Mouse (Mus musculus) skeletal muscle tissue, adult 2 months (tissue): ENCODE results near the gene Dync2li1.

Experiments
- DNase-seq: peaks from one replicate; pipeline ENCODE4 v3.0.0-alpha.2; 2012; ENCODE audit warnings: low read depth, low spot score

The Dync2li1 gene

DNA sequence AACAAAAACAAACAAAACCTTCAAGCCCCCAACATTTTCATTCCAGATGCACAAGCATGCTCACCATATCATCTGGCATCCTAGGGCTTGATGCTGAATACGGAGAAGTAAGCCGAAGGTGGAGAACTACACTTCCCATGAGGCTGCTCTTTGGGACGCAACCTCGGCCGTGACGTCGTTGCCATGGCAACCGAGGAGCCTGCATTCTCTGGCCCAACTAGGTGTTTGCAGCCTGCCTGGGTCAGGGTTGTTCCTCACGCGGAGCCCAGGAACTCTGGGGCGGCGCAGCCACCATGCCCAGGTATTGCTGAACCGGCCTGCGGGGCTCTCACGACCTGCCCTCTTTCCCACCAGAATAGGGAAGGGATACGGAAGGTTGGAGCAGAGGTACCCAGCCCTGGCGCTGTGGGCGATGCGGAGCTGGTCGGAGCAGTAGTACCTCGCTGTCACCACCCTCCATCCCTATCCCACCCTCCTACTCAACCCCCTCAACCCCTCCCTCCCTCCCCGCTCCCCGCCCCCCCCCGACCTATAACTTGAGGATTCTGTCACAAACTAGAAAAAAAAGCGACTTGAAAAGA, at the start of gene Dync2li1:
Gene Dync2li1 (plus strand): TSS at position 221 of the 581 bp plus-strand sequence.
- DNase-seq = peak; percentile 93

- DNase-seq = no peak
Observed at GRCm38 (mm10) chr17:84576621-84577293, 49.5 kb upstream of the Dync2li1 start.

- no peak for DNase-seq
Observed at GRCm38 (mm10) chr17:84579249-84579648, 47.0 kb upstream of the Dync2li1 start.

DNA sequence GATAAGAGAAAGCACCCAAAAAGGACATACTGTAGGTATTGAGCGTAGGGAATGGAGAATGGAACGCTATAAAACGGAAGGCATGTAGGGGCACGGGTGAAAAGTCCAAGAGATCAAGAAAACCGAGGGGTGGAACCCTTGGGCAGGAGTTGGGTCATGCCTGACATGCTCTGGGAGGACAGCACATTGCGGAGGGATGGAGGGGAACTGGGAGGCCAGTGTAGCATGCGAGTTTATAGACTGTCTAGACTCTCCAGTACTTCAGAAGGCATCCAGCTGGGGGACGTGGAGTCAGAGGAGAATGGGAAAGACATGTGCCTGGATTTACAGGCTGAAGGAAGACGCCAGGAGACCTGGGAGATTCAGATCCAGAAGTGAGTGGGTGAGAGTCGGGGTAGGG, 46.5 kb upstream of the Dync2li1 start:
- no peak for DNase-seq

DNA sequence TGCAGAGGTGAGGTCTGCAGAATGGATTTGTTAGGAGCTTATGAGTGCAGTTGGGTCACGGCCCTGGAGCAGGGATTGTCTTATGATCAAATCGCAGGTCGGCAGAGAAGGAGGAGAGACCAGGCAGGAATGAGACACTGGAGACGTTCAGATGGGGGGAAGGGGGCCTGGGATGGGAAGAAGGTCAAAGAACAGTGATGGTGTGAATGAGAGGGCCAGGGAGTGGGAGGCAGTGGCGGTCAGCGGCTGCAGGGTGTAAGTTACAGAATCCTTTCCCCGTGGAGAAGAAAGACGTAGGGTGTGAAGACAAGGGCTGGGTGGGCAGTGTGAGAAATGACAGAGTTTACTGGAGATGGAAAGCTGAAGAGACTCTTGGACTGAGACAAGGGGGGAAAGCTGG, 45.5 kb upstream of the Dync2li1 start:
- no peak for DNase-seq

DNA sequence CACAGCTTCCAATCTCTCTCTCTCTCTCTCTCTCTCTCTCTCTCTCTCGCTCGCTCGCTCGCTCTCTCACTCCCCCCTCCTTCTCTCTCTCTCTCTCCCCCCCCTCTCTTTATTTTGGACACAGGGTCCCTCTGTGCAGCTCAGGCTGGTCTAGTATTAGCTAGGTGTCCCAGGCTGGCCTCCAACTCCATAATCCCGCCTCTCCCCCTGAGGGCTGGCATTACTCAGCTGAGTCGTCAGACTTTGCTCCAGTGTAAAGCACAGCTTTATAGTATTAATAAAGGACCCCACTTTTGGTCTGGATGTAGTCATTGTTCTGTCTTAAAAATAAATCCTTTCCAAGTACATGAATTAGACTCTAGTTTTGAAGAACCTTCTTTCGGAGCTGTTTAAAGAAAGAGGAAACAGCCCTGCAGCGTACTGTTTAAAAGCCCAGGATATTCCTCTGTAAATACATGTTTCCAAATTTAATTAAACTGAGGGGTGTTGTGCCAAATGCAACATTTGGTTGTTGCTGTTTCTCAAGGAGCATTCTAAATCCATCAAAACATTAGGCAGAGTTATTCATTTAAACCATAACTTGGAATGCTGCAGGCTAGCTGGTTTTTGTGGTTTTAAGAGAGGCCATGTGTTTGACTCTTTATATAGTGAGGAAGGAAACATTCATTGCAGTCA, 44.4 kb upstream of the Dync2li1 start:
- DNase-seq = no peak

GRCm38 (mm10) chr17:84584107-84584506, 42.2 kb upstream of the Dync2li1 start:
- DNase-seq = no peak

DNA sequence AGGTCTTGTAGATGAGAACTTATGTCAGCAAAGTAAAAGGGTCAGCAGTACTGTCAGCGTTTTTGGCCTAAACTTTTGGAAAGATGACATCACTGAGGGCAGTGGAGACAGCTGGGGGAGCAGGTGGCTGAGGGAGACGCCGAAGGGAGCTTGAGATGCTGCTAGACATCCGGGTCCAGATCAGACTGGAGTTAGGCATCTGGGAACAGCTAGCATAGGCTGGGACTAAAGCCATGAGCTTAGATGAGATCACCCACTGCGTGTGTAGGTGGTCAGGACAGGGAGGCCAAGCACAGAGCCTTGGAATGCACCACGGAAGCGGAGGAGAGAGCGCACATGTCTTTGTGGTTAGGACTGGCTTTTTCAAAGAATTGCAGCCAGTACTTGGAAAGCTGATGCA, 41.2 kb upstream of the Dync2li1 start:
- peak; percentile 69 for DNase-seq

DNA sequence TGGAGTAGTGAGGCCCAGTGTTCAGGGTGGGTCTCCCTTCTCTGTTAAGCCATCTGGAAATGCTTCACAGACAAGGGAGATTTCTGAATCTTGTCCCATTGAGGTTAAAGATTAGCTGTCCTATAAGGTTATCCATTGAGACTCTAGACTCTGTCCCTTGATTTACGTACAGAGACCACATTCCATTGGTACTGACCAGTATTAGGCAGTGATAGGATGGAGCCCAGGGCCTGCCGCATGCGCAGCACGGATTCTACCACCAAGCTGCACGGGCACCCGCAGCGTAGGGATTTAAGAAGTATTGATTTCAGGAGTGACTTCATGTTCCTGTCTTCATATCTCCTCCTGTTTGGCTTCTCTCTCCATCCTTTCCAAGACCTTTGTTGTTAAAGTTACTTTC, 36.2 kb upstream of the Dync2li1 start:
- DNase-seq = no peak

GRCm38 (mm10) chr17:84591431-84592150, 34.7 kb upstream of the Dync2li1 start:
- no peak for DNase-seq

GRCm38 (mm10) chr17:84596015-84596441, 30.3 kb upstream of the Dync2li1 start:
- no peak for DNase-seq

DNA sequence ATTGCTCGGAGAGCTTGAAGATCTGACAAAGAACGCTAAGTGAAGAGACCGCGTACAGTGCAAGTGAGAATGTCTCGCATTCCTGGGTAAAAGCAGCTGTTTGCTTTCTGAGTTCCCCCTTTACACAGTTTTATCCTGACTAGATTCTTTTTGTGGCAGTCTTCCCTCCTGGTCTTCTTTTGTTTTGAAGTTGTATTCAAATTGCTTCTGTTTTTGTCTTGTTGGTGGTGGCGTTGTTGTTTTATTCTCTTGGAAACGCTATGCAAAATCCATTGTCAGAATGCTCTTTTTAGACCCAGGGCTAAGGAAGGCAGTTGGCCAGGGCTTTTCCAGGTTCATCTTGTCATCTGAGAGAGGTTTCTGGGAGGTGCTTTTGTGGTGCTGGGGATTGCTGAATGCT, 29.8 kb upstream of the Dync2li1 start:
- DNase-seq = no peak

DNA sequence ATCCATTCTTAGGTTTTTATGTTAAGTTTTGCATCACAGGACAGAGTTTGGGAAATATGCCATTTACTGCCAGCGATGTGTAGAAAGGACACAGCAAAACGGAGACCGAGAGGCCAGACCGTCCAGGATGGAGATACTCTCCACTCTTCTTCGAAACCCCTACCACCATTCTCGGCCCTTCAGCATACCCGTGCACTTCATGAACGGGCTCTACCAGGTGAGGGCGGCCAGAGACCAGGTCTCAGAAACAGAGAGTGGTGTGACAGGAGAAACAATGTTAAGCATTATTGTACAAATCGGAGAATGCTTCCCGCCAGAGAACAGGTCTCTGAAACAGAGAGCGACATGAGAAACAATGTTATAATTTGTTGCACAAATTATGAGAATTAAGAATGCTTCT, 28.4 kb upstream of the Dync2li1 start:
- no peak for DNase-seq

GRCm38 (mm10) chr17:84598928-84599327, 27.4 kb upstream of the Dync2li1 start:
- no peak for DNase-seq

- no peak for DNase-seq
Observed at GRCm38 (mm10) chr17:84600051-84600983, 26.0 kb upstream of the Dync2li1 start.

GRCm38 (mm10) chr17:84601805-84602204, 24.5 kb upstream of the Dync2li1 start:
- DNase-seq = no peak

GRCm38 (mm10) chr17:84603202-84603627, 23.1 kb upstream of the Dync2li1 start:
- no peak for DNase-seq

- DNase-seq = no peak
Observed at GRCm38 (mm10) chr17:84603709-84604420, 22.4 kb upstream of the Dync2li1 start.

- DNase-seq = no peak
Observed at GRCm38 (mm10) chr17:84606976-84607375, 19.3 kb upstream of the Dync2li1 start.

- no peak for DNase-seq
Observed at GRCm38 (mm10) chr17:84607617-84608016, 18.7 kb upstream of the Dync2li1 start.
